Mouse (Mus musculus) CD4-positive, CD25-positive, alpha-beta regulatory T cell, adult 4 months (primary cell): Measurements from ENCODE around the gene Cldn10. TPM values are rescaled to one million over a fixed set of nuclear protein-coding genes. Genes with fewer than 3 reads are reported as not detected.
A peak's percentile ranks its signal among the peaks of the same experiment; 100 is the strongest.

Experiments used
- ATAC-seq: one replicate; pipeline ENCODE4 v1.8.0; 2017
- polyA plus RNA-seq, 2 experiments: library from polyadenylated mRNA; unstranded; fragments of 100-300 nt; shearing (Covaris generic); gene quantifications; one replicate each; pipeline ENCODE4 v1.2.1; 2017

Cldn10 gene
- polyA plus RNA-seq, 2 experiments from 2014 or later, result 2.6 to 2.7 TPM

DNA sequence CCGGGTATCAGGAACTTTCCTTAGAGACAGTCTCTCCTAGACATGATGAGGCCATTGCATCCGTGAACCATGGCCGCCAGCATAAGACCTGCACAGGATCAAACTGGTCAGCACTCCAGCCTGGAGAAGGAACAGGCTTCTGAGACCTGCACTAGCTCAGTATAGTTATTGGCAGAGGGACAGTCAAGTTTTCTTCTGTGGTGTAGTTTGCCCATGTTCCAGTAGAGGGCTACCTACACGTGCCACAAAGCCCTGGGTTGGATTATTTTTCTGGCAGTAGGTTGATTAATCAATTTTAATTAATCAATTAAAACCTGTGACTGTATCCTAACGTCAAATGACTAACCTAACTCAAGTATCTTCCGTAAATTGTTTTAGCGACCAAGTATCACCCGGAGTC lies 131.3 kb downstream of the Cldn10 start:
- ATAC-seq, result peak; percentile 79

GRCm38 (mm10) chr14:118920654-118921053 lies 132.9 kb downstream of the Cldn10 start:
- ATAC-seq, result no peak

GRCm38 (mm10) chr14:118922251-118922650 lies 134.5 kb downstream of the Cldn10 start:
- no peak for ATAC-seq

- ATAC-seq, result no peak
Observed at GRCm38 (mm10) chr14:118922667-118923184, 135.0 kb downstream of the Cldn10 start.

Other genes starting within 250 kb of the Cldn10 start
- gene Abcc4, start 81.7 kb upstream of the Cldn10 start, polyA plus RNA-seq, result 1 to 10 TPM; 8.0 to 8.9 TPM
- gene Dzip1, start 137.6 kb downstream of the Cldn10 start, polyA plus RNA-seq, result 10 to 100 TPM; 10.9 to 12.8 TPM
- gene Dnajc3, start 150.1 kb downstream of the Cldn10 start, polyA plus RNA-seq, result 10 to 100 TPM; 32.6 to 35.3 TPM